Mouse (Mus musculus): Measurements from ENCODE around the gene Rnf126. TPM values are rescaled to one million over a fixed set of nuclear protein-coding genes. Genes with fewer than 3 reads are reported as not detected.
"Not testable (repeated sequence)": the region's sequence is repeated elsewhere in the genome, so short reads cannot be mapped to it uniquely, and the experiment has no call there.

Gene Rnf126
- total RNA-seq, 2 experiments from 2014 or later: 2.6 to 12.1 TPM

GRCm38 (mm10) chr10:79772320-79772719 is 5.6 kb upstream of the Rnf126 start:
- ATAC-seq (replicated peaks; ENCODE audit: low FRiP score, poor library complexity, severe bottlenecking): no peak

- ATAC-seq (replicated peaks; ENCODE audit: low FRiP score, poor library complexity, severe bottlenecking): no peak
These were observed 2.6 kb upstream of the Rnf126 start for GRCm38 (mm10) chr10:79769329-79769728.

GRCm38 (mm10) chr10:79768400-79768799 is 1.6 kb upstream of the Rnf126 start:
- ATAC-seq (replicated peaks; ENCODE audit: low FRiP score, poor library complexity, severe bottlenecking): peak; percentile 41

GRCm38 (mm10) chr10:79767372-79768244 is 856 bp upstream of the Rnf126 start:
- peak; percentile 54 for ATAC-seq (replicated peaks; ENCODE audit: low FRiP score, poor library complexity, severe bottlenecking)

- no peak for ATAC-seq (replicated peaks; ENCODE audit: low FRiP score, poor library complexity, severe bottlenecking)
These were observed 698 bp downstream of the Rnf126 start for GRCm38 (mm10) chr10:79766001-79766507.

GRCm38 (mm10) chr10:79765228-79765745 is 1.5 kb downstream of the Rnf126 start:
- ATAC-seq (replicated peaks; ENCODE audit: low FRiP score, poor library complexity, severe bottlenecking): no peak

- ATAC-seq (replicated peaks; ENCODE audit: low FRiP score, poor library complexity, severe bottlenecking): no peak
These were observed 2.5 kb downstream of the Rnf126 start for GRCm38 (mm10) chr10:79764234-79764633.

GRCm38 (mm10) chr10:79762875-79763274 is 3.9 kb downstream of the Rnf126 start:
- no peak for ATAC-seq (replicated peaks; ENCODE audit: low FRiP score, poor library complexity, severe bottlenecking)

- ATAC-seq (replicated peaks; ENCODE audit: low FRiP score, poor library complexity, severe bottlenecking): no peak
These were observed 6.1 kb downstream of the Rnf126 start for GRCm38 (mm10) chr10:79760603-79761143.

GRCm38 (mm10) chr10:79759675-79760074 is 7.1 kb downstream of the Rnf126 start:
- not testable (repeated sequence) for ATAC-seq (replicated peaks; ENCODE audit: low FRiP score, poor library complexity, severe bottlenecking)

- no peak for ATAC-seq (replicated peaks; ENCODE audit: low FRiP score, poor library complexity, severe bottlenecking)
These were observed 10.1 kb downstream of the Rnf126 start for GRCm38 (mm10) chr10:79756660-79757059.

GRCm38 (mm10) chr10:79755854-79756253 is 10.9 kb downstream of the Rnf126 start:
- ATAC-seq (replicated peaks; ENCODE audit: low FRiP score, poor library complexity, severe bottlenecking): no peak

GRCm38 (mm10) chr10:79754856-79755516 is 11.8 kb downstream of the Rnf126 start, which contains the start of gene Fgf22:
TSS of gene Fgf22 (plus strand) at chr10:79755076.
- ATAC-seq (replicated peaks; ENCODE audit: low FRiP score, poor library complexity, severe bottlenecking): peak; percentile 76

GRCm38 (mm10) chr10:79748496-79748895 is 18.3 kb downstream of the Rnf126 start:
- no peak for ATAC-seq (replicated peaks; ENCODE audit: low FRiP score, poor library complexity, severe bottlenecking)

- peak; percentile 65 for ATAC-seq (replicated peaks; ENCODE audit: low FRiP score, poor library complexity, severe bottlenecking)
These were observed 20.0 kb downstream of the Rnf126 start for GRCm38 (mm10) chr10:79746774-79747151.

- peak; percentile 97 for ATAC-seq (replicated peaks; ENCODE audit: low FRiP score, poor library complexity, severe bottlenecking)
These were observed 20.6 kb downstream of the Rnf126 start, which contains the start of gene Polrmt for GRCm38 (mm10) chr10:79745898-79746773. TSS of gene Polrmt (minus strand) at chr10:79746581.

GRCm38 (mm10) chr10:79745411-79745810 is 21.3 kb downstream of the Rnf126 start:
- ATAC-seq (replicated peaks; ENCODE audit: low FRiP score, poor library complexity, severe bottlenecking): no peak

GRCm38 (mm10) chr10:79743650-79744365 is 22.9 kb downstream of the Rnf126 start:
- no peak for ATAC-seq (replicated peaks; ENCODE audit: low FRiP score, poor library complexity, severe bottlenecking)

- no peak for ATAC-seq (replicated peaks; ENCODE audit: low FRiP score, poor library complexity, severe bottlenecking)
These were observed 23.6 kb downstream of the Rnf126 start for GRCm38 (mm10) chr10:79743161-79743560.
